Mouse (Mus musculus) cerebellum, postnatal 25 days (tissue): ENCODE results near the gene Alkbh1.

Experiments used
- DNase-seq, 2 experiments: peaks; one replicate each; pipeline ENCODE4 v3.0.0; 2021; ENCODE audit warnings: mixed read lengths in 2 of 2

Gene Alkbh1

GRCm38 (mm10) chr12:87380586-87381379, 63.0 kb downstream of the Alkbh1 start:
- DNase-seq = no peak

DNA sequence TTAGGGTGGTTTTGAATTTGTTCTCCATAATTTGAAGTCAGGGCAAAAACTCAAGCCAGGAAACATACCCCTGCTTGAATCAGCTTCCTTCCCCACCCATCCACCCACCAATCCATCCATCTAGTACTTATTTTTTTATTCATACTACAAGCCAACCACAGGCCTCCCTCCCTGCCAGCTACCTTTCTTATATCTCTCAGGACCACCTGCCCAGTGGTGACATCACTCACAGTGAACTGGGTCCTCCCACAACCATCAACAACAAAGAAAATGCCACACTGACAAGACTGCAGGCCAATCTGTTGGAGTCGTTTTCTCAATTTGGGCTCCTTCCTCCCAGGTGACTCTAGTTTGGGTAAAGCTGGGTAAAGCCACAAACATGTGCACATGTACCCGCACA, 64.3 kb downstream of the Alkbh1 start:
- DNase-seq = no peak
